Mouse (Mus musculus): ENCODE measurements around the gene Pdia5. TPM values are rescaled to one million over a fixed set of nuclear protein-coding genes. Genes with fewer than 3 reads are reported as not detected.

Gene Pdia5
- polyA plus RNA-seq, 1 experiment from 2014 or later, result 26.9 TPM

DNA sequence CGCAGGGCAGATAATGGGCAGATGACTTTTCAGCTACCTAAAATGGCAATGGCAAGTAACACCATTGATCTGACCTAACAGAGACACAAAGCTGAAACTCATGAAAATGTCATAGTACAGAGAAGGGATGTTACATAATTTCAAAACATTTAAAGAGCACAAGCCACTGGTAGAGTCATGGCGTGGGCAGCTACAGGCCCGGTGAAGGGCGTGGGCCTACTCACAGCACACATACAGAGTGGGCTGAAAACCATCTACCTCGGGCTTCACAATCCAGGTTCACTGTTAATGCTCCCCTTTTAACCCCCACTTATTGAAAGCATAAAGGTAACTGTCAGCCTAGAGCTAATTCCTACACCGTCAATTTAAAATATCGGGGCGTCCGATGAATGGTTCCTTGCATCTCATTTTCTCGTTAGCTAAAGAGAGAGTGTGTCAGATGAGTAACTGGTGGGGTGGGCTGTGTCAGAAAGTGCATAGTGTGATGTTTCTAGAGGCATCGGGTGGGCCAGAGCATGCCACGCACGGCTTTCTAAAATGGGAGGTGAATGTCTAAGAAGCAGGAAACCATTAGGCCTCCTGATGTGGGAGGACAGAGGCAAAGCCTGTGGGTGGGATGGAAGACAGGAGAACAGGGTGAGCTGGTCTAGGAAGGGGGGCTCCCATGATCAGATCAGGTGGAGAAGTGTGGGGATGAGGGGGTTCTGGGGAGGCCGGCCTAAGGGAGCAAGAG lies 85.2 kb downstream of the Pdia5 start:
- WGBS, result 93% methylated on average over 14 of the region's 14 CpGs
- H3K9ac ChIP-seq (ENCODE audit: low read length), result no peak overlapping the region
- H3K4me2 ChIP-seq (ENCODE audit: low read depth, low read length), result no peak overlapping the region
- H3K27ac ChIP-seq (ENCODE audit: low read length), result no peak overlapping the region
- no peak for ATAC-seq (replicated peaks; ENCODE audit: extremely low read depth, insufficient read depth, low FRiP score)
- H3K4me3 ChIP-seq (ENCODE audit: low read length), result no peak overlapping the region
- peaks cover 9% of the 10 kb centered on the region; the same call in 1 of the 2 replicates for H3K36me3 ChIP-seq (ENCODE audit: control insufficient read depth, insufficient read depth)
- no peaks in the 10 kb centered on the region for H3K27me3 ChIP-seq (ENCODE audit: control insufficient read depth, insufficient read depth, low read length)
- H3K9me3 ChIP-seq (replicated peaks; ENCODE audit: control insufficient read depth, low read length), result no peaks in the 10 kb centered on the region
- H3K4me1 ChIP-seq (ENCODE audit: control insufficient read depth, insufficient read depth, low read length), result no peaks in the 10 kb centered on the region

DNA sequence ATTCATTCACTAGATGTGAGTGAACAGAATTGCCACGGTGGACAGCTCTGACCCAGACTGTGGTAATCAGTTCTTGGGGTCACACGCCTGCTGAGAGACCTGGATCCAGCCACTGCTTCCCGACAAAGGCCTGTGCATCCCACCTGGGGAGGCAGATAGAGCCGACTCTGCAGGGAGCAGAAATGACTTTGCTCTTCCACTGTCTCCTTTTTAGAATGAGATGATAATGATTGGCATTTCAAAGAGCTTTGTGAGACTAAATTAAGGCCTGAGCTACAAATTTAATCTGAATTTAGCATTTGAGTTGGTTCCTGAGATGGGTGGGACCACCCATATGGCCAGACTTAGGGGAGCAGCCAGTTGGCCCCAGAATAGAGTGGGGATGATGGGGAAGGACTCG lies 85.8 kb downstream of the Pdia5 start:
- Histone ChIP-seq H3K27ac (ENCODE audit: low read length) (no peak overlapping the region), H3K4me1 (ENCODE audit: control insufficient read depth, insufficient read depth, low read length) (no peaks in the 10 kb centered on the region), H3K27me3 (ENCODE audit: control insufficient read depth, insufficient read depth, low read length) (no peaks in the 10 kb centered on the region), H3K4me2 (ENCODE audit: low read depth, low read length) (no peak overlapping the region), H3K36me3 (ENCODE audit: control insufficient read depth, insufficient read depth) (peaks cover 9% of the 10 kb centered on the region; the same call in 1 of the 2 replicates), H3K4me3 (ENCODE audit: low read length) (no peak overlapping the region), H3K9me3 (replicated peaks; ENCODE audit: control insufficient read depth, low read length) (no peaks in the 10 kb centered on the region), H3K9ac (ENCODE audit: low read length) (no peak overlapping the region)
- ATAC-seq (replicated peaks; ENCODE audit: extremely low read depth, insufficient read depth, low FRiP score), result no peak
- WGBS, result 73% methylated on average over 5 of the region's 5 CpGs

DNA sequence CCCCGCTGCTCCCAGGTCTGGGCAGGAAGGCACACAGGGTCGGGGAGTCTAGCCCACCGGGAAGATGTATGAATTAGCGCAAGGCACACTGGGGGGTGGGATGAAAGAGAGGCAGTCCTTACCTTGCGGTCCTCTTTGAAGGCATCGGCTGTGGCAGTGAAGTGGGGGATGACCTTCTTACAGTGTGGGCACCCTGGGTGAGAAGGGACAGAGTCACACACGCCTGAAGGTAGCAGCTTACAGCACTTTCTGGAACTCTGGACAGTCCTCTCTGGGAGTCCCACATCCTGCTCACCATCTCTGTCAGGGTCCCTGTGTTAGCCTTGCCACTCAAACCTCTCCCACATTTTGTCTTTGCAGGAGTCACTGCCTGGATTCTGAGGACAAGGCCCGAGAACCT lies 86.8 kb downstream of the Pdia5 start:
- Histone ChIP-seq H3K27ac (ENCODE audit: low read length) (no peak overlapping the region), H3K9ac (ENCODE audit: low read length) (no peak overlapping the region), H3K4me1 (ENCODE audit: control insufficient read depth, insufficient read depth, low read length) (no peaks in the 10 kb centered on the region), H3K9me3 (replicated peaks; ENCODE audit: control insufficient read depth, low read length) (no peaks in the 10 kb centered on the region), H3K4me3 (ENCODE audit: low read length) (no peak overlapping the region), H3K27me3 (ENCODE audit: control insufficient read depth, insufficient read depth, low read length) (no peaks in the 10 kb centered on the region), H3K4me2 (ENCODE audit: low read depth, low read length) (no peak overlapping the region), H3K36me3 (ENCODE audit: control insufficient read depth, insufficient read depth) (peaks cover 9% of the 10 kb centered on the region; the same call in 1 of the 2 replicates)
- 87% methylated on average over 8 of the region's 8 CpGs for WGBS
- no peak for ATAC-seq (replicated peaks; ENCODE audit: extremely low read depth, insufficient read depth, low FRiP score)

DNA sequence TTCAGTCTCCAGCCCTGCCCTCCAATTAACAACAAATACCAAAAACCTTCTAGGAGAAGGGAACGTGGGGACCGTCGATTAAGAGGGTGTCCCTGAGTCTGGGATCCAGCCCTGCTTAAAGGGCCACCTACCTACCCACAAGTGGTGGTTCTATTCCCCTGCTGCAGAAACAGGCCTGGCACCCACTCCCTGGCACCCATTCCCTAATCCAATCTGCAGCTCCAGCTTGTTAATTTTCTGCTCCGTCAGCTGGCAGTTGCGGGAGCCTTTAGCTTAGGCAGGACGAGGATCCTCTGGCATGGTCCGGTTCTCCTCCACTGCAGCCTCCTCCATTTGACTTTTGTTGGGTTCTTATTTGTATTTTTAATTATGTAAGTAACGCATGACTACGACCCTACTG lies 87.3 kb downstream of the Pdia5 start:
- no peaks in the 10 kb centered on the region for H3K4me1 ChIP-seq (ENCODE audit: control insufficient read depth, insufficient read depth, low read length)
- 90% methylated on average over 9 of the region's 9 CpGs for WGBS
- H3K36me3 ChIP-seq (ENCODE audit: control insufficient read depth, insufficient read depth), result peaks cover 9% of the 10 kb centered on the region; the same call in 1 of the 2 replicates

DNA sequence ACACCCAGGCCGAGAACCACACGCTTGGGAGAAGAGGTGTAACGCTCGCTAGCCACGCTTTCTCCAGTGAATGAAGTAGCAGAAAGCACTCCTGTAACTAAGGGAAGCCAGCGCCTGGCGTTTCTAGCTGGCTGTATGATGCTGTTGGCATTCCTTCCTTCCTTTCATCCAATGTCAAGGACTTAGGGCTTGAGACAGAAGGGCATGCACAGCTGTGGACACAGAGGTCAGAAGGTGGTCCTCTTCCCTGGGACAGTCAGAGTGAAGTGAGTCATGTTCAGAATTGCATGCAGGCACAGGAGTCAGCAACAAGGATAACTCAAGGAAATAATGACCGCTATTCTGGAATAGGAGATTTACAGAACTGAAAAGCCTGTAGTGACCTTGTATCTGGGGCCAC lies 97.9 kb downstream of the Pdia5 start:
- Histone ChIP-seq H3K4me1 (ENCODE audit: control insufficient read depth, insufficient read depth, low read length) (no peaks in the 10 kb centered on the region), H3K9me3 (replicated peaks; ENCODE audit: control insufficient read depth, low read length) (no peaks in the 10 kb centered on the region), H3K27ac (ENCODE audit: low read length) (no peak overlapping the region), H3K4me2 (ENCODE audit: low read depth, low read length) (no peak overlapping the region), H3K36me3 (ENCODE audit: control insufficient read depth, insufficient read depth) (peaks cover 11% of the 10 kb centered on the region), H3K27me3 (ENCODE audit: control insufficient read depth, insufficient read depth, low read length) (no peaks in the 10 kb centered on the region), H3K4me3 (ENCODE audit: low read length) (no peak overlapping the region), H3K9ac (ENCODE audit: low read length) (no peak overlapping the region)
- ATAC-seq (replicated peaks; ENCODE audit: extremely low read depth, insufficient read depth, low FRiP score), result no peak
- 68% methylated on average over 8 of the region's 8 CpGs for WGBS

More for the DNA sequence above, 87.3 kb downstream of the Pdia5 start:
- Histone ChIP-seq H3K9me3 (replicated peaks; ENCODE audit: control insufficient read depth, low read length) (no peaks in the 10 kb centered on the region), H3K27ac (ENCODE audit: low read length) (no peak overlapping the region), H3K27me3 (ENCODE audit: control insufficient read depth, insufficient read depth, low read length) (no peaks in the 10 kb centered on the region), H3K9ac (ENCODE audit: low read length) (no peak overlapping the region), H3K4me2 (ENCODE audit: low read depth, low read length) (no peak overlapping the region), H3K4me3 (ENCODE audit: low read length) (no peak overlapping the region)
- no peak for ATAC-seq (replicated peaks; ENCODE audit: extremely low read depth, insufficient read depth, low FRiP score)

DNA sequence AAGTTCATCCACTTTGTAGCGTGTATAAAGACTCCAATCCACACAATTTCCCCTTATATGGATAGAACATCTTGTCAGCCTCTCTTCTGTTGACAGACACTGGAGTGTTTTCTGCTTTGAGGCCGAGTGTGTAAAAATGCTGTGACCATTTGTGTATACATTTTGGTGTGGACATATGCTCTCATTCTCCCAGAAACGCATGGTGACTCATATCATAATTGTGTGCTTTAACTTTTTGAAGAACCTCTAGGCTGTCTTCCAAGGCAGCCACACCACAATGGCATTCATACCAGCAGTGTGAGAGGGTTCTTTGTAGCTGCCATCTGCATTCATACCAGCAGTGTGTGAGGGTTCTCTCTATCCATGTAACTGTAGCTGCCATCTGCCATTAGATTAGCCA lies 105.0 kb downstream of the Pdia5 start:
- Histone ChIP-seq H3K4me1 (ENCODE audit: control insufficient read depth, insufficient read depth, low read length) (no peaks in the 10 kb centered on the region), H3K4me3 (ENCODE audit: low read length) (no peak overlapping the region), H3K9ac (ENCODE audit: low read length) (no peak overlapping the region), H3K27me3 (ENCODE audit: control insufficient read depth, insufficient read depth, low read length) (no peaks in the 10 kb centered on the region), H3K27ac (ENCODE audit: low read length) (no peak overlapping the region), H3K36me3 (ENCODE audit: control insufficient read depth, insufficient read depth) (no peaks in the 10 kb centered on the region), H3K9me3 (replicated peaks; ENCODE audit: control insufficient read depth, low read length) (no peaks in the 10 kb centered on the region), H3K4me2 (ENCODE audit: low read depth, low read length) (no peak overlapping the region)
- no peak for ATAC-seq (replicated peaks; ENCODE audit: extremely low read depth, insufficient read depth, low FRiP score)
- 72% methylated on average over 3 of the region's 3 CpGs for WGBS

DNA sequence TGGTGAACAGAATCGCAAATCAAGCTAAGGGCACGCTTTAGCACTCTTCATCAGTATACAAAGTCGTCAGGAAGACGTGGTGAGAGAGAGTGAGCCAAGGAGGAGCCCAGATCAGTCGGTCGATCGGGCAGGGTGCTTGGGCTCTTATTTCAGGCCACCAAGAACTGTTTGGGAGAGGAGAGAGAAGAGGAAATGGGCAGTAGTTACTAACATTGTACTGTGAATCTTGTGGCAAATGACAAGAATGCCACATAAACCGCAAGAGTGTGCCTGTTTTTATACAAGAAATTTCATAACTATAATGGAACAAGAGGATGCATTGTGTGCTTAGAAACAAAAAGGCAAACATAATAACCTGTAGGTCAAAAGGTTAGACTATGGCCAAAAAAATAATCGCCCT lies 110.6 kb downstream of the Pdia5 start:
- H3K9ac ChIP-seq (ENCODE audit: low read length), result no peak overlapping the region
- no peak overlapping the region for H3K27ac ChIP-seq (ENCODE audit: low read length)
- H3K4me2 ChIP-seq (ENCODE audit: low read depth, low read length), result no peak overlapping the region
- WGBS, result 83% methylated on average over 9 of the region's 9 CpGs
- no peak for ATAC-seq (replicated peaks; ENCODE audit: extremely low read depth, insufficient read depth, low FRiP score)
- no peak overlapping the region for H3K4me3 ChIP-seq (ENCODE audit: low read length)
- no peaks in the 10 kb centered on the region for H3K9me3 ChIP-seq (replicated peaks; ENCODE audit: control insufficient read depth, low read length)
- H3K27me3 ChIP-seq (ENCODE audit: control insufficient read depth, insufficient read depth, low read length), result no peaks in the 10 kb centered on the region
- H3K4me1 ChIP-seq (ENCODE audit: control insufficient read depth, insufficient read depth, low read length), result no peaks in the 10 kb centered on the region
- no peaks in the 10 kb centered on the region for H3K36me3 ChIP-seq (ENCODE audit: control insufficient read depth, insufficient read depth)

DNA sequence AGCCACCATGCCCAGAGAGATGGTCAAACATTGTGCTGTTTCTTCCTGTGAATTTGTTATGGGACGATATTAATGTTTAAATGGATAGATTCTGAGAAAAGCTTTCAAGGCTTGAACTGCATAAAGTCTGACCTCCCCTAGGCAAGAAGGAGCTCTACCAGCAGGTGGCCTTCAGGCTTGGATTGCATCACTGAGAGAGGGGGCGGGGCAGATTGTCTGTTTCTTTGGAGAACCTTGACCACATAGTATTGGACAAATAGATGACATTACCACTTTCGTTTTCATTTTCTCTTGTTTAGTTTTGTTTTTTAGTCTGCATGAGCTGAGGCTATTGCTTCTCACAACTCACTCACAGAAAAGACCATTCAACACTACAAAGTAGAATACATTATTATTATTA lies 111.3 kb downstream of the Pdia5 start:
- ATAC-seq (replicated peaks; ENCODE audit: extremely low read depth, insufficient read depth, low FRiP score), result no peak
- Histone ChIP-seq H3K9me3 (replicated peaks; ENCODE audit: control insufficient read depth, low read length) (no peaks in the 10 kb centered on the region), H3K4me3 (ENCODE audit: low read length) (no peak overlapping the region), H3K9ac (ENCODE audit: low read length) (no peak overlapping the region), H3K36me3 (ENCODE audit: control insufficient read depth, insufficient read depth) (no peaks in the 10 kb centered on the region), H3K27me3 (ENCODE audit: control insufficient read depth, insufficient read depth, low read length) (no peaks in the 10 kb centered on the region), H3K4me1 (ENCODE audit: control insufficient read depth, insufficient read depth, low read length) (no peaks in the 10 kb centered on the region), H3K4me2 (ENCODE audit: low read depth, low read length) (no peak overlapping the region), H3K27ac (ENCODE audit: low read length) (no peak overlapping the region)
- 87% methylated on average over 3 of the region's 3 CpGs for WGBS

DNA sequence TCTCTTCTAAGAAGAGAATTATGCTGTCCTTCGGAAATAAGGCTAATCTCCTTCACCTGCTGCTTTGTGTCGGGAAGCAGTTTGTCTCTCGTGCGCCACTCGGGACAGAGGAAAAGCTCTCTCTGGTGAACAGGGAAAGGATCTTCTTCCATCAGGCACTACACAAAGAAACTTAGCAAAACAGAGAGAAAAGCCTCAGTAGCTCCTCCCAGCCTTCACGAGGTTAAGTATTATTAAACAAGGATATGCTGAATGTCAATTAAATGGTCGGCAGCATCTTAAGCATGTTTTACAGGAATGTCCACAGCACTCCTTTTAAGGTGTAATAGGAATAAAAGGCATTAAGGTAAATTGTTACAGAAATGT lies 126.6 kb downstream of the Pdia5 start:
- Histone ChIP-seq H3K4me3 (ENCODE audit: low read length) (peak overlapping the region; percentile 97), H3K9ac (ENCODE audit: low read length) (peak overlapping the region; percentile 96), H3K9me3 (replicated peaks; ENCODE audit: control insufficient read depth, low read length) (no peaks in the 10 kb centered on the region), H3K36me3 (ENCODE audit: control insufficient read depth, insufficient read depth) (no peaks in the 10 kb centered on the region), H3K27me3 (ENCODE audit: control insufficient read depth, insufficient read depth, low read length) (no peaks in the 10 kb centered on the region), H3K27ac (ENCODE audit: low read length) (peak overlapping the region; percentile 6; the same call in 1 of the 2 replicates), H3K4me1 (ENCODE audit: control insufficient read depth, insufficient read depth, low read length) (peaks cover 6% of the 10 kb centered on the region), H3K4me2 (ENCODE audit: low read depth, low read length) (peak overlapping the region; percentile 91)
- no peak for ATAC-seq (replicated peaks; ENCODE audit: extremely low read depth, insufficient read depth, low FRiP score)
- 1% methylated on average over 7 of the region's 7 CpGs for WGBS
